Mouse (Mus musculus) heart, embryonic 15.5 days (tissue): ENCODE data around the gene Hcn3. TPM values are rescaled to one million over a fixed set of nuclear protein-coding genes. Genes with fewer than 3 reads are reported as not detected.

ENCODE experiments used
- polyA plus RNA-seq: library from polyadenylated mRNA; unstranded; fragments of >200 nt; fragmentation: Nextera tagmentation; extraction: Ambion mirVana; gene quantifications from 2 replicates; pipeline ENCODE4 v1.2.1, GENCODE M21; 2015

Hcn3 gene
- polyA plus RNA-seq, 1 experiment from 2014 or later, result 0.52 TPM

Other genes with a start within 250 kb of the Hcn3 start
- 37.3 and 44.6 TPM in 2 replicates for gene Msto1, start 246.2 kb downstream of the Hcn3 start, polyA plus RNA-seq
- 13.3 and 13.6 TPM in 2 replicates for gene Ash1l, start 209.6 kb downstream of the Hcn3 start, polyA plus RNA-seq
- gene Dap3, start 209.0 kb downstream of the Hcn3 start, polyA plus RNA-seq, result 132 and 135 TPM in 2 replicates
- 7.5 and 12.6 TPM in 2 replicates for gene Rusc1, start 66.9 kb downstream of the Hcn3 start, polyA plus RNA-seq
- 0.06 TPM in 1 of 2 replicates, not detected in the other for gene Gm43738, start 59.1 kb downstream of the Hcn3 start, polyA plus RNA-seq
- 86.6 and 124 TPM in 2 replicates for gene Fdps, start 58.2 kb downstream of the Hcn3 start, polyA plus RNA-seq
- 0.09 and 0.61 TPM in 2 replicates for gene Pklr, start 24.1 kb downstream of the Hcn3 start, polyA plus RNA-seq
- gene Clk2, start 4.6 kb upstream of the Hcn3 start, polyA plus RNA-seq, result 14.2 and 20.1 TPM in 2 replicates
- 70.9 and 92.8 TPM in 2 replicates for gene Scamp3, start 17.3 kb upstream of the Hcn3 start, polyA plus RNA-seq
- gene Fam189b, start 22.9 kb upstream of the Hcn3 start, polyA plus RNA-seq, result 10.5 and 19.2 TPM in 2 replicates
- 27.3 and 34.7 TPM in 2 replicates for gene Gba, start 42.7 kb upstream of the Hcn3 start, polyA plus RNA-seq
- 17.5 and 31.4 TPM in 2 replicates for gene Thbs3, start 55.0 kb upstream of the Hcn3 start, polyA plus RNA-seq
- 106 and 119 TPM in 2 replicates for gene Mtx1, start 66.9 kb upstream of the Hcn3 start, polyA plus RNA-seq
- gene Muc1, start 68.9 kb upstream of the Hcn3 start, polyA plus RNA-seq, result 1.6 and 7.0 TPM in 2 replicates
- gene Krtcap2, start 85.8 kb upstream of the Hcn3 start, polyA plus RNA-seq, result 189 and 207 TPM in 2 replicates
- 0.79 and 2.2 TPM in 2 replicates for gene Trim46, start 86.1 kb upstream of the Hcn3 start, polyA plus RNA-seq
- 88.4 and 88.7 TPM in 2 replicates for gene Dpm3, start 99.2 kb upstream of the Hcn3 start, polyA plus RNA-seq
- 44.5 and 49.5 TPM in 2 replicates for gene Slc50a1, start 110.4 kb upstream of the Hcn3 start, polyA plus RNA-seq
- 35.0 and 39.9 TPM in 2 replicates for gene Efna1, start 120.9 kb upstream of the Hcn3 start, polyA plus RNA-seq
- gene Efna3, start 162.8 kb upstream of the Hcn3 start, polyA plus RNA-seq, result 0.73 and 2.7 TPM in 2 replicates
- gene Efna4, start 177.8 kb upstream of the Hcn3 start, polyA plus RNA-seq, result 6.0 and 8.1 TPM in 2 replicates
- gene Adam15, start 189.8 kb upstream of the Hcn3 start, polyA plus RNA-seq, result 59.8 and 71.2 TPM in 2 replicates
- not detected in 2 replicates for gene Dcst2, start 201.8 kb upstream of the Hcn3 start, polyA plus RNA-seq
- 0.06 and 0.18 TPM in 2 replicates for gene Dcst1, start 205.1 kb upstream of the Hcn3 start, polyA plus RNA-seq
- 2.3 and 3.0 TPM in 2 replicates for gene Zbtb7b, start 234.6 kb upstream of the Hcn3 start, polyA plus RNA-seq
- gene Lenep, start 242.6 kb upstream of the Hcn3 start, polyA plus RNA-seq, result 1.7 TPM in 1 of 2 replicates, not detected in the other